Mouse (Mus musculus) thymus, postnatal 4 days (tissue): ENCODE results near the gene Luc7l3.

Experiments used
- DNase-seq: peaks from one replicate; pipeline ENCODE4 v3.0.0; 2021

Luc7l3 gene

DNA sequence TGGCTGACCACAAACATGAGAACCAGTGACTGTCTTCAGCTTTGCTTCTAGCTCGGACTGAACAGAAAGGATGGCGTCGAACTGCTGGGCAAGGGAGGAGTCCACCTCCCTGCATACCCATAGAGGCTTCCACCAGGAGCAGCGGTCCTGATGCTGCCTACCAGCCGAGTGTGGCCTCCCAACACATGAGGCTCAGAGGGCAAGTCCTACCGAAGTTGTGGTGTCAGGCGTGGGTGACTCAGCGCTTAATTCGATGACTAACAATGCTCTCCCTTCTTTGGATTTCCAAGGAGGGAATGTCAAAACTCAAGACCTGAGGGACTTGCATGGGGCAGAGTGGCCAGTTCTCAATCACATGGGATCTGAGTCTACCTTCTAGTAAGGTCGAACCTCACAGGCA, 68.1 kb downstream of the Luc7l3 start:
- no peak for DNase-seq

- no peak for DNase-seq
These were observed 68.6 kb downstream of the Luc7l3 start for GRCm38 (mm10) chr11:94253156-94253555.

DNA sequence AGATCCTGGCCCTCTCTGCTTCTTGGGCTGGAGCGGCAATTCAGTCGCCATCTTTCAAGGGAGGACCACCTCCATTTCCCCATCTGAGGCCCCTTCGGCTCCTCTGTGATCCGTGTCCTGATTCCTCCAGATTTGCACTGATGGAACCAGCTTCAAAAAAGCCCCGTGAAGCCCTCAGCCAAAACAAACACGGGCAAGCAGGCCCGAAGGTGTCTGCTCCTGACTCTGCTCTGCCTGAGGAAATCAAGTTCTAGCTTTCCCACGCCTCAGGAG, 75.1 kb downstream of the Luc7l3 start:
- no peak for DNase-seq

GRCm38 (mm10) chr11:94245955-94246788, 75.6 kb downstream of the Luc7l3 start, which contains the start of gene Wfikkn2:
Wfikkn2 (minus strand) TSS chr11:94246005.
- DNase-seq, result no peak

GRCm38 (mm10) chr11:94244385-94244784, 77.4 kb downstream of the Luc7l3 start:
- DNase-seq, result no peak

DNA sequence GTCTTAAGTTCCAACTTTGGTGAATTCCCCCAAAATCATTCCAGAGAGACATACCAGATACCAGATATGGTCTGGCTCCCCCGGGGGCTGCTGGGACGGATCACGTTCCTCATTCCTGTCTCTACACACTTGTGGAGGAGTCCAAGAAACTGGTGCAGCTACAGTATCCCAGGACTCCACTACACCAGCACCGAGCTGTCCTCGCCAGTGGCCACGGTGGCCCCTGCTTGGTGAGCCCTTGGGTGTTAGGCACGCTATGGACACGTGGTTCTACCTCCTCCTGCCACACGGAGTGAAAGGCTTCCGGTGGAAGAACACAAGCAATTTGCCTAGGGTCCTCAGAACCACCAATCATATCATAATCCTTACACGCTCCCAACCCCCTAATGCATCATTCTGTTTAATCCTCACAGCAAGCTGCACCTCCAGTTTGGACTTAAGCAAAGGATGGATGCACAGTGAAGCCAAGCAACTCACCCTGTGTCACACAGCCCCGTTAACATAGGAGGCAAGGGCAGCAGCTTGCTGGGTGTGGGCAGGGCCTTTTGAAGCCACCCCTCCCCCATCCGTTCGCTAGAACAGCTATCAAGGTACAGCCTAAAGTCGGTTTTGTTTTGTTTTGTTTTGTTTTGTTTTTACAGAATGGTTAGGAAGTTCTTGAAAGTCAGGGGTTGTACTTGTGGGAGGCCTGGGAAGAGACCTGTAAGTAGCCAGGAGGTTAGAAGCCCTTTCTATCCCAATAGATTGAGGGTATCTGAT, 78.2 kb downstream of the Luc7l3 start:
- peak; percentile 46 for DNase-seq

- DNase-seq, result peak; percentile 33
These were observed 78.9 kb downstream of the Luc7l3 start for GRCm38 (mm10) chr11:94242760-94243421.

GRCm38 (mm10) chr11:94239706-94240105, 82.1 kb downstream of the Luc7l3 start:
- no peak for DNase-seq

- DNase-seq, result no peak
These were observed 83.0 kb downstream of the Luc7l3 start for GRCm38 (mm10) chr11:94238786-94239185.
